Mouse (Mus musculus): Measurements from ENCODE around the gene Crtc3. TPM values are rescaled to one million over a fixed set of nuclear protein-coding genes. Genes with fewer than 3 reads are reported as not detected.
A peak's percentile ranks its signal among the peaks of the same experiment; 100 is the strongest.

The Crtc3 gene
- 15.6 and 15.7 TPM in 2 replicates for polyA plus RNA-seq (2015; fragmentation: Nextera tagmentation; extraction: Ambion mirVana)

GRCm38 (mm10) chr7:80688556-80689220, at the start of gene Crtc3:
Gene Crtc3 (minus strand): TSS chr7:80688877.
- peak within 1 kb of the TSS; percentile 66 for H3K4me2 ChIP-seq
- under 1% methylated on average over 71 of the region's 83 CpGs for WGBS
- peaks cover 30% of the 10 kb centered on the region for H3K4me1 ChIP-seq
- H3K9me3 ChIP-seq: no peaks in the 10 kb centered on the region
- H3K27me3 ChIP-seq (replicated peaks): no peaks in the 10 kb centered on the region
- H3K27ac ChIP-seq: peak within 1 kb of the TSS; percentile 94
- H3K4me3 ChIP-seq: peak within 1 kb of the TSS; percentile 88
- H3K36me3 ChIP-seq (replicated peaks): no peaks in the 10 kb centered on the region
- peak; percentile 84 for ATAC-seq (replicated peaks)
- H3K9ac ChIP-seq: peak within 1 kb of the TSS; percentile 96

GRCm38 (mm10) chr7:80736199-80736598, 47.5 kb upstream of the Crtc3 start:
- ATAC-seq (replicated peaks): no peak
- no peaks in the 10 kb centered on the region for H3K9me3 ChIP-seq
- H3K36me3 ChIP-seq (replicated peaks): peaks cover 28% of the 10 kb centered on the region; the same call in 1 of the 2 replicates
- no peaks in the 10 kb centered on the region for H3K27me3 ChIP-seq (replicated peaks)
- no peak overlapping the region for H3K27ac ChIP-seq
- H3K4me2 ChIP-seq: no peak overlapping the region
- WGBS: 90% methylated on average over 10 of the region's 10 CpGs
- H3K9ac ChIP-seq: no peak overlapping the region
- no peak overlapping the region for H3K4me3 ChIP-seq
- no peaks in the 10 kb centered on the region for H3K4me1 ChIP-seq

GRCm38 (mm10) chr7:80732986-80733385, 44.3 kb upstream of the Crtc3 start:
- no peaks in the 10 kb centered on the region for H3K9me3 ChIP-seq
- peaks cover 23% of the 10 kb centered on the region; the same call in 1 of the 2 replicates for H3K36me3 ChIP-seq (replicated peaks)
- no peak overlapping the region for H3K9ac ChIP-seq
- H3K4me2 ChIP-seq: no peak overlapping the region
- no peak overlapping the region for H3K4me3 ChIP-seq
- H3K27ac ChIP-seq: no peak overlapping the region
- 82% methylated on average over 11 of the region's 11 CpGs for WGBS
- H3K27me3 ChIP-seq (replicated peaks): no peaks in the 10 kb centered on the region
- no peak for ATAC-seq (replicated peaks)
- no peaks in the 10 kb centered on the region for H3K4me1 ChIP-seq

- H3K9ac ChIP-seq: no peak overlapping the region
- H3K36me3 ChIP-seq (replicated peaks): peaks cover 35% of the 10 kb centered on the region; the same call in 1 of the 2 replicates
- H3K4me2 ChIP-seq: no peak overlapping the region
- H3K4me3 ChIP-seq: no peak overlapping the region
- no peak overlapping the region for H3K27ac ChIP-seq
- no peaks in the 10 kb centered on the region for H3K9me3 ChIP-seq
- 0 out of 2 replicates have a peak, but pooled peaks have one; percentile 17 for ATAC-seq (replicated peaks)
- no peaks in the 10 kb centered on the region for H3K27me3 ChIP-seq (replicated peaks)
- H3K4me1 ChIP-seq: no peaks in the 10 kb centered on the region
- WGBS: 27% methylated on average over 8 of the region's 8 CpGs
These were observed 41.0 kb upstream of the Crtc3 start for GRCm38 (mm10) chr7:80729662-80730061.

GRCm38 (mm10) chr7:80721041-80721440, 32.4 kb upstream of the Crtc3 start:
- WGBS: 33% methylated on average over 9 of the region's 9 CpGs
- H3K9ac ChIP-seq: no peak overlapping the region
- no peaks in the 10 kb centered on the region for H3K27me3 ChIP-seq (replicated peaks)
- H3K9me3 ChIP-seq: no peaks in the 10 kb centered on the region
- H3K4me1 ChIP-seq: no peaks in the 10 kb centered on the region
- no peak for ATAC-seq (replicated peaks)
- no peak overlapping the region for H3K27ac ChIP-seq
- H3K4me3 ChIP-seq: no peak overlapping the region
- no peak overlapping the region for H3K4me2 ChIP-seq
- peaks cover 29% of the 10 kb centered on the region; the same call in 1 of the 2 replicates for H3K36me3 ChIP-seq (replicated peaks)

GRCm38 (mm10) chr7:80719582-80719981, 30.9 kb upstream of the Crtc3 start:
- Histone ChIP-seq H3K9me3 (no peaks in the 10 kb centered on the region), H3K27me3 (replicated peaks) (no peaks in the 10 kb centered on the region), H3K4me1 (no peaks in the 10 kb centered on the region), H3K27ac (no peak overlapping the region), H3K4me3 (no peak overlapping the region), H3K36me3 (replicated peaks) (peaks cover 20% of the 10 kb centered on the region; the same call in 1 of the 2 replicates), H3K4me2 (no peak overlapping the region), H3K9ac (no peak overlapping the region)
- no peak for ATAC-seq (replicated peaks)
- WGBS: 95% methylated on average over 7 of the region's 7 CpGs

GRCm38 (mm10) chr7:80719038-80719437, 30.4 kb upstream of the Crtc3 start:
- no peaks in the 10 kb centered on the region for H3K9me3 ChIP-seq
- no peak overlapping the region for H3K27ac ChIP-seq
- 93% methylated on average over 2 of the region's 2 CpGs for WGBS
- no peak for ATAC-seq (replicated peaks)
- H3K36me3 ChIP-seq (replicated peaks): peaks cover 18% of the 10 kb centered on the region; the same call in 1 of the 2 replicates
- no peaks in the 10 kb centered on the region for H3K4me1 ChIP-seq
- no peaks in the 10 kb centered on the region for H3K27me3 ChIP-seq (replicated peaks)
- H3K9ac ChIP-seq: no peak overlapping the region
- no peak overlapping the region for H3K4me2 ChIP-seq
- no peak overlapping the region for H3K4me3 ChIP-seq

GRCm38 (mm10) chr7:80718471-80718870, 29.8 kb upstream of the Crtc3 start:
- H3K4me3 ChIP-seq: no peak overlapping the region
- 74% methylated on average over 8 of the region's 8 CpGs for WGBS
- no peaks in the 10 kb centered on the region for H3K27me3 ChIP-seq (replicated peaks)
- H3K4me1 ChIP-seq: no peaks in the 10 kb centered on the region
- H3K9me3 ChIP-seq: no peaks in the 10 kb centered on the region
- H3K27ac ChIP-seq: no peak overlapping the region
- H3K4me2 ChIP-seq: no peak overlapping the region
- H3K36me3 ChIP-seq (replicated peaks): peaks cover 12% of the 10 kb centered on the region; the same call in 1 of the 2 replicates
- no peak for ATAC-seq (replicated peaks)
- no peak overlapping the region for H3K9ac ChIP-seq

GRCm38 (mm10) chr7:80716758-80717157, 28.1 kb upstream of the Crtc3 start:
- Histone ChIP-seq H3K9ac (no peak overlapping the region), H3K4me3 (no peak overlapping the region), H3K27me3 (replicated peaks) (no peaks in the 10 kb centered on the region), H3K4me2 (no peak overlapping the region), H3K4me1 (no peaks in the 10 kb centered on the region), H3K9me3 (no peaks in the 10 kb centered on the region), H3K36me3 (replicated peaks) (peaks cover 2% of the 10 kb centered on the region; the same call in 1 of the 2 replicates), H3K27ac (no peak overlapping the region)
- whole genome bisulfite sequencing: 84% methylated on average over 9 of the region's 9 CpGs
- ATAC-seq (replicated peaks): no peak

- H3K9ac ChIP-seq: no peak overlapping the region
- WGBS: 91% methylated on average over 7 of the region's 7 CpGs
- H3K9me3 ChIP-seq: no peaks in the 10 kb centered on the region
- no peaks in the 10 kb centered on the region for H3K27me3 ChIP-seq (replicated peaks)
- no peak overlapping the region for H3K27ac ChIP-seq
- no peak overlapping the region for H3K4me3 ChIP-seq
- ATAC-seq (replicated peaks): no peak
- no peak overlapping the region for H3K4me2 ChIP-seq
- H3K36me3 ChIP-seq (replicated peaks): peaks cover 2% of the 10 kb centered on the region; the same call in 1 of the 2 replicates
- H3K4me1 ChIP-seq: no peaks in the 10 kb centered on the region
These were observed 26.6 kb upstream of the Crtc3 start for GRCm38 (mm10) chr7:80715306-80715705.

- no peaks in the 10 kb centered on the region for H3K27me3 ChIP-seq (replicated peaks)
- no peak overlapping the region for H3K9ac ChIP-seq
- H3K4me2 ChIP-seq: no peak overlapping the region
- no peak overlapping the region for H3K27ac ChIP-seq
- no peaks in the 10 kb centered on the region; the same call in 1 of the 2 replicates for H3K36me3 ChIP-seq (replicated peaks)
- ATAC-seq (replicated peaks): no peak
- no peak overlapping the region for H3K4me3 ChIP-seq
- WGBS: 78% methylated on average over 8 of the region's 8 CpGs
- no peaks in the 10 kb centered on the region for H3K9me3 ChIP-seq
- H3K4me1 ChIP-seq: no peaks in the 10 kb centered on the region
These were observed 22.8 kb upstream of the Crtc3 start for GRCm38 (mm10) chr7:80711496-80711895.

- no peaks in the 10 kb centered on the region for H3K27me3 ChIP-seq (replicated peaks)
- no peak overlapping the region for H3K4me3 ChIP-seq
- no peaks in the 10 kb centered on the region for H3K4me1 ChIP-seq
- no peaks in the 10 kb centered on the region; the same call in 1 of the 2 replicates for H3K36me3 ChIP-seq (replicated peaks)
- H3K9me3 ChIP-seq: no peaks in the 10 kb centered on the region
- 90% methylated on average over 7 of the region's 7 CpGs for WGBS
- H3K9ac ChIP-seq: no peak overlapping the region
- ATAC-seq (replicated peaks): no peak
- H3K27ac ChIP-seq: no peak overlapping the region
- H3K4me2 ChIP-seq: no peak overlapping the region
These were observed 21.7 kb upstream of the Crtc3 start for GRCm38 (mm10) chr7:80710333-80710732.

- Histone ChIP-seq H3K36me3 (replicated peaks) (no peaks in the 10 kb centered on the region), H3K27ac (no peak overlapping the region), H3K27me3 (replicated peaks) (no peaks in the 10 kb centered on the region), H3K9ac (no peak overlapping the region), H3K9me3 (no peaks in the 10 kb centered on the region), H3K4me3 (no peak overlapping the region), H3K4me1 (no peaks in the 10 kb centered on the region), H3K4me2 (no peak overlapping the region)
- ATAC-seq (replicated peaks): no peak
- WGBS: 85% methylated on average over 4 of the region's 4 CpGs
These were observed 15.4 kb upstream of the Crtc3 start for GRCm38 (mm10) chr7:80704066-80704465.

All from midbrain, embryonic 15.5 days (tissue).